Mouse (Mus musculus): ENCODE measurements around the gene Bag6. TPM values are rescaled to one million over a fixed set of nuclear protein-coding genes. Genes with fewer than 3 reads are reported as not detected.

The Bag6 gene
- total and polyA plus RNA-seq, 3 experiments, result 26.0 to 152 (median 73.0) TPM

GRCm38 (mm10) chr17:35175968-35176367 is 41.0 kb downstream of the Bag6 start, which contains the start of gene Aif1:
Gene Aif1 (minus strand): TSS chr17:35176068.
- peaks cover 17 to 50% of the 10 kb centered on the region in 2 experiments for H3K4me1 ChIP-seq (ENCODE audit: control insufficient read depth in 1 of 2, insufficient read depth in 2 of 2)
- peak within 1 kb of the TSS; percentile 21; the same call in 1 of the 2 replicates for H3K9ac ChIP-seq (ENCODE audit: insufficient read depth, low read depth)
- no peak for TF ChIP-seq CHD1 (IDR thresholded peaks at IDR 0.05; ENCODE audit: low read depth, low read length)
- no peak for TF ChIP-seq MEF2A (IDR thresholded peaks at IDR 0.05; ENCODE audit: borderline replicate concordance, low read depth, low read length)
- no peak for TF ChIP-seq USF2 (conservative IDR thresholded peaks at IDR 0.05; ENCODE audit: low read depth, low read length)
- no peak for TF ChIP-seq TBP (conservative IDR thresholded peaks at IDR 0.05; ENCODE audit: low read depth, low read length)
- no peak for TF ChIP-seq ELF1 (IDR thresholded peaks at IDR 0.05; ENCODE audit: low read depth, low read length)
- TF ChIP-seq IRF4 (IDR thresholded peaks at IDR 0.05; ENCODE audit: low read depth, low read length), result no peak
- no peak for TF ChIP-seq HCFC1 (IDR thresholded peaks at IDR 0.05; ENCODE audit: low read depth, low read length)
- TF ChIP-seq JUN (IDR thresholded peaks at IDR 0.05; ENCODE audit: insufficient read depth, low read depth, low read length), result no peak
- no peak for TF ChIP-seq TCF12 (IDR thresholded peaks at IDR 0.05; ENCODE audit: low read depth, low read length)
- TF ChIP-seq ETS1 (conservative IDR thresholded peaks at IDR 0.05; ENCODE audit: low read depth, low read length), result no peak
- no peak for TF ChIP-seq NRF1 (IDR thresholded peaks at IDR 0.05; ENCODE audit: low read depth, low read length)
- TF ChIP-seq SIN3A (IDR thresholded peaks at IDR 0.05; ENCODE audit: low read length), result no peak
- no peak for TF ChIP-seq RAD21 (IDR thresholded peaks at IDR 0.05; ENCODE audit: low read depth, low read length)
- TF ChIP-seq MXI1 (IDR thresholded peaks at IDR 0.05; ENCODE audit: low read depth, low read length), result no peak
- no peak within 1 kb of the TSS for H3K4me3 ChIP-seq (replicated peaks in 1 of 3; ENCODE audit: low read depth in 2 of 3, low read length in 2 of 3, poor library complexity in 1 of 3)
- H3K79me2 ChIP-seq (replicated peaks; ENCODE audit: control insufficient read depth, extremely low read depth, insufficient read depth, poor library complexity, severe bottlenecking), result no peaks in the 10 kb centered on the region
- no peaks in the 10 kb centered on the region for H3K36me3 ChIP-seq (replicated peaks in 1 of 2; ENCODE audit: control insufficient read depth in 1 of 2, insufficient read depth in 1 of 2, low read length in 1 of 2)
- dilution Hi-C loops (cut with MboI; ENCODE audit: extremely low pct_ligation_motif_present, extremely low pct_unique_long_range_greater_than_20kb, low sequenced_read_pairs) (no loop called here), in situ Hi-C loops (cut with MboI; ENCODE audit: low pct_ligation_motif_present, low pct_unique_long_range_greater_than_20kb, low sequenced_read_pairs) (no loop called here)
- peak within 1 kb of the TSS; percentile 96 for H3K27ac ChIP-seq (ENCODE audit: insufficient read depth, low read depth)
- DNase-seq (ENCODE audit: extremely low read depth), result no peak
- H3K4me2 ChIP-seq (ENCODE audit: insufficient read depth, low read depth, poor library complexity, severe bottlenecking), result peak within 1 kb of the TSS; percentile 3; the same call in 1 of the 2 replicates
- no peaks in the 10 kb centered on the region for H3K9me3 ChIP-seq (replicated peaks; ENCODE audit: low read length)
- H3K27me3 ChIP-seq (replicated peaks), result no peaks in the 10 kb centered on the region

- no peak overlapping the region for H3K4me3 ChIP-seq (replicated peaks in 1 of 3; ENCODE audit: low read depth in 2 of 3, low read length in 2 of 3, poor library complexity in 1 of 3)
- TF ChIP-seq RCOR1 (conservative IDR thresholded peaks at IDR 0.05; ENCODE audit: low read depth, low read length) (no peak), CTCF (conservative IDR thresholded peaks at IDR 0.05 in 1 of 2, IDR thresholded peaks at IDR 0.05 in 1 of 2; ENCODE audit: low read depth in 2 of 2, low read length in 2 of 2) (peak; percentile 83 to 98), ZKSCAN1 (IDR thresholded peaks at IDR 0.05; ENCODE audit: borderline replicate concordance, low read depth, low read length) (no peak), PAX5 (IDR thresholded peaks at IDR 0.05; ENCODE audit: low read length) (no peak), SIN3A (IDR thresholded peaks at IDR 0.05; ENCODE audit: low read length) (peak; percentile 55; the same call in 1 of the 2 replicates), IRF4 (IDR thresholded peaks at IDR 0.05; ENCODE audit: low read depth, low read length) (peak; percentile 17; the same call in 1 of the 2 replicates), MYC (IDR thresholded peaks at IDR 0.05; ENCODE audit: low read depth, low read length) (peak; percentile 34; the same call in 1 of the 2 replicates), TCF12 (IDR thresholded peaks at IDR 0.05; ENCODE audit: low read depth, low read length) (peak; percentile 53; the same call in 1 of the 2 replicates), RAD21 (IDR thresholded peaks at IDR 0.05; ENCODE audit: low read depth, low read length) (peak; percentile 98), USF1 (IDR thresholded peaks at IDR 0.05; ENCODE audit: low read depth, low read length) (no peak), GABPA (IDR thresholded peaks at IDR 0.05; ENCODE audit: insufficient replicate concordance, low read depth, low read length) (no peak), MEF2A (IDR thresholded peaks at IDR 0.05; ENCODE audit: borderline replicate concordance, low read depth, low read length) (peak; percentile 68; the same call in 1 of the 2 replicates), MAX (IDR thresholded peaks at IDR 0.05; ENCODE audit: low read length) (no peak), MXI1 (IDR thresholded peaks at IDR 0.05; ENCODE audit: low read depth, low read length) (peak; percentile 46; the same call in 1 of the 2 replicates), ZC3H11A (IDR thresholded peaks at IDR 0.05; ENCODE audit: low read depth, low read length) (peak; percentile 99), MAZ (IDR thresholded peaks at IDR 0.05; ENCODE audit: low read depth, low read length) (peak; percentile 68; the same call in 1 of the 2 replicates), UBTF (IDR thresholded peaks at IDR 0.05; ENCODE audit: low read depth, low read length) (no peak), POLR2AphosphoS2 (IDR thresholded peaks at IDR 0.05; ENCODE audit: low read depth, low read length) (no peak), ZNF384 (IDR thresholded peaks at IDR 0.05; ENCODE audit: low read depth, low read length) (0 out of 2 replicates have a peak, but pooled peaks have one; percentile 19), CHD2 (IDR thresholded peaks at IDR 0.05; ENCODE audit: low read length) (no peak), JUND (conservative IDR thresholded peaks at IDR 0.05; ENCODE audit: low read depth, low read length) (no peak), SMC3 (IDR thresholded peaks at IDR 0.05; ENCODE audit: low read depth, low read length) (peak; percentile 100), ZMIZ1 (IDR thresholded peaks at IDR 0.05; ENCODE audit: low read depth, low read length) (no peak)
Measured at GRCm38 (mm10) chr17:35178528-35178927, 43.5 kb downstream of the Bag6 start.

More at GRCm38 (mm10) chr17:35178528-35178927, 43.5 kb downstream of the Bag6 start:
- Histone ChIP-seq H3K79me2 (replicated peaks; ENCODE audit: control insufficient read depth, extremely low read depth, insufficient read depth, poor library complexity, severe bottlenecking) (no peaks in the 10 kb centered on the region), H3K4me2 (ENCODE audit: insufficient read depth, low read depth, poor library complexity, severe bottlenecking) (no peak overlapping the region), H3K27me3 (replicated peaks) (no peaks in the 10 kb centered on the region), H3K9ac (ENCODE audit: insufficient read depth, low read depth) (no peak overlapping the region), H3K36me3 (replicated peaks in 1 of 2; ENCODE audit: control insufficient read depth in 1 of 2, insufficient read depth in 1 of 2, low read length in 1 of 2) (no peaks in the 10 kb centered on the region), H3K4me1 (ENCODE audit: control insufficient read depth in 1 of 2, insufficient read depth in 2 of 2) (peaks cover 12 to 39% of the 10 kb centered on the region in 2 experiments), H3K9me3 (replicated peaks; ENCODE audit: low read length) (no peaks in the 10 kb centered on the region), H3K27ac (ENCODE audit: insufficient read depth, low read depth) (no peak overlapping the region)
- peak; percentile 68 for DNase-seq (ENCODE audit: extremely low read depth)
- dilution Hi-C loops (cut with MboI; ENCODE audit: extremely low pct_ligation_motif_present, extremely low pct_unique_long_range_greater_than_20kb, low sequenced_read_pairs) (no loop called here), in situ Hi-C loops (cut with MboI; ENCODE audit: low pct_ligation_motif_present, low pct_unique_long_range_greater_than_20kb, low sequenced_read_pairs) (no loop called here)
